Mouse (Mus musculus): ENCODE data around the gene Cggbp1.

Gene Cggbp1

GRCm38 (mm10) chr16:64873416-64874305, 21.9 kb downstream of the Cggbp1 start:
- in situ Hi-C loops (cut with MboI): no loop called here

GRCm38 (mm10) chr16:64875384-64875783, 23.6 kb downstream of the Cggbp1 start:
- in situ Hi-C loops (cut with MboI): no loop called here

- in situ Hi-C loops (cut with MboI): no loop called here
Observed at GRCm38 (mm10) chr16:64875822-64876221, 24.0 kb downstream of the Cggbp1 start.

GRCm38 (mm10) chr16:64876631-64877265, 25.0 kb downstream of the Cggbp1 start:
- in situ Hi-C loops (cut with MboI): no loop called here

- in situ Hi-C loops (cut with MboI): no loop called here
Observed at GRCm38 (mm10) chr16:64877314-64877713, 25.5 kb downstream of the Cggbp1 start.

GRCm38 (mm10) chr16:64878611-64879132, 26.9 kb downstream of the Cggbp1 start:
- in situ Hi-C loops (cut with MboI): no loop called here

- in situ Hi-C loops (cut with MboI): no loop called here
Observed at GRCm38 (mm10) chr16:64879735-64880134, 27.9 kb downstream of the Cggbp1 start.

- in situ Hi-C loops (cut with MboI): no loop called here
Observed at GRCm38 (mm10) chr16:64880986-64881385, 29.2 kb downstream of the Cggbp1 start.

GRCm38 (mm10) chr16:64881442-64881841, 29.6 kb downstream of the Cggbp1 start:
- in situ Hi-C loops (cut with MboI): no loop called here

- in situ Hi-C loops (cut with MboI): no loop called here
Observed at GRCm38 (mm10) chr16:64883896-64884295, 32.1 kb downstream of the Cggbp1 start.

GRCm38 (mm10) chr16:64884420-64884838, 32.6 kb downstream of the Cggbp1 start:
- in situ Hi-C loops (cut with MboI): no loop called here

- in situ Hi-C loops (cut with MboI): no loop called here
Observed at GRCm38 (mm10) chr16:64885142-64885541, 33.3 kb downstream of the Cggbp1 start.

- in situ Hi-C loops (cut with MboI): no loop called here
Observed at GRCm38 (mm10) chr16:64885547-64885946, 33.8 kb downstream of the Cggbp1 start.

GRCm38 (mm10) chr16:64889496-64889895, 37.7 kb downstream of the Cggbp1 start:
- in situ Hi-C loops (cut with MboI): no loop called here

GRCm38 (mm10) chr16:64899084-64899483, 47.3 kb downstream of the Cggbp1 start:
- in situ Hi-C loops (cut with MboI): no loop called here

GRCm38 (mm10) chr16:64903328-64903727, 51.5 kb downstream of the Cggbp1 start:
- in situ Hi-C loops (cut with MboI): loop anchor here (25.0 kb wide), 1 partner anchor 584 kb away; no protein-coding TSS in a partner anchor

GRCm38 (mm10) chr16:64907112-64907511, 55.3 kb downstream of the Cggbp1 start:
- in situ Hi-C loops (cut with MboI): loop anchor here (25.0 kb wide), 1 partner anchor 580 kb away; no protein-coding TSS in a partner anchor

GRCm38 (mm10) chr16:64908747-64909146, 57.0 kb downstream of the Cggbp1 start:
- in situ Hi-C loops (cut with MboI): loop anchor here (25.0 kb wide), 1 partner anchor 579 kb away; no protein-coding TSS in a partner anchor

Data from mature B cell (primary cell).